Mouse (Mus musculus) kidney, adult 8-10 months (tissue): Measurements from ENCODE around the gene Snx32.
A peak's percentile ranks its signal among the peaks of the same experiment; 100 is the strongest.
"Not testable (repeated sequence)": the region's sequence is repeated elsewhere in the genome, so short reads cannot be mapped to it uniquely, and the experiment has no call there.

Experiments used
- DNase-seq, 2 experiments: peaks; one replicate each; pipeline ENCODE4 v3.0.0; 2022

The Snx32 gene

GRCm38 (mm10) chr19:5512091-5513004 is 2.0 kb upstream of the Snx32 start:
- DNase-seq = no peak

GRCm38 (mm10) chr19:5511074-5511632 is 815 bp upstream of the Snx32 start:
- DNase-seq = peak in 1 of 2 experiments; percentile 21

- DNase-seq = no peak
These were observed 6.7 kb downstream of the Snx32 start, which contains the start of gene 1700020D05Rik for GRCm38 (mm10) chr19:5503687-5504086. 1700020D05Rik (minus strand) TSS chr19:5503787.

GRCm38 (mm10) chr19:5500330-5500875 is 9.9 kb downstream of the Snx32 start:
- no peak for DNase-seq

- no peak for DNase-seq
These were observed 14.3 kb downstream of the Snx32 start for GRCm38 (mm10) chr19:5496052-5496370.

GRCm38 (mm10) chr19:5495353-5496051 is 14.8 kb downstream of the Snx32 start:
- no peak for DNase-seq

- DNase-seq = peak; percentile 48 to 68
These were observed 16.0 kb downstream of the Snx32 start for GRCm38 (mm10) chr19:5494314-5494713.

- DNase-seq = peak in 1 of 2 experiments; percentile 40
These were observed 17.0 kb downstream of the Snx32 start for GRCm38 (mm10) chr19:5493301-5493721.

GRCm38 (mm10) chr19:5492641-5493040 is 17.7 kb downstream of the Snx32 start:
- DNase-seq = no peak

GRCm38 (mm10) chr19:5490898-5491708 is 19.2 kb downstream of the Snx32 start:
- peak; percentile 86 to 89 for DNase-seq

- peak; percentile 95 to 96 for DNase-seq
These were observed 19.9 kb downstream of the Snx32 start, which contains the start of gene Cfl1 for GRCm38 (mm10) chr19:5490313-5490897. Cfl1 (plus strand) TSS chr19:5490455.

- not testable (repeated sequence) for DNase-seq
These were observed 20.6 kb downstream of the Snx32 start for GRCm38 (mm10) chr19:5489721-5490120.

GRCm38 (mm10) chr19:5488878-5489571 is 21.3 kb downstream of the Snx32 start:
- DNase-seq = peak; percentile 98 to 99

GRCm38 (mm10) chr19:5487768-5488550 is 22.4 kb downstream of the Snx32 start, which contains the start of gene Mus81:
Mus81 (minus strand) TSS chr19:5488402.
- DNase-seq = peak; percentile 97 to 98

GRCm38 (mm10) chr19:5486771-5487170 is 23.6 kb downstream of the Snx32 start:
- DNase-seq = no peak

GRCm38 (mm10) chr19:5486286-5486685 is 24.1 kb downstream of the Snx32 start:
- DNase-seq = no peak

GRCm38 (mm10) chr19:5485821-5486220 is 24.5 kb downstream of the Snx32 start:
- no peak for DNase-seq

GRCm38 (mm10) chr19:5485371-5485770 is 25.0 kb downstream of the Snx32 start:
- DNase-seq = no peak

GRCm38 (mm10) chr19:5484496-5484895 is 25.8 kb downstream of the Snx32 start:
- no peak for DNase-seq
